Mouse (Mus musculus): ENCODE measurements at regions not wholly inside any gene's neighbourhood (a gene's known extent, or its start where the extent isn't known, plus 50 kb on each side); places are given as distances from the start of the nearest gene placed in this dataset.

DNA sequence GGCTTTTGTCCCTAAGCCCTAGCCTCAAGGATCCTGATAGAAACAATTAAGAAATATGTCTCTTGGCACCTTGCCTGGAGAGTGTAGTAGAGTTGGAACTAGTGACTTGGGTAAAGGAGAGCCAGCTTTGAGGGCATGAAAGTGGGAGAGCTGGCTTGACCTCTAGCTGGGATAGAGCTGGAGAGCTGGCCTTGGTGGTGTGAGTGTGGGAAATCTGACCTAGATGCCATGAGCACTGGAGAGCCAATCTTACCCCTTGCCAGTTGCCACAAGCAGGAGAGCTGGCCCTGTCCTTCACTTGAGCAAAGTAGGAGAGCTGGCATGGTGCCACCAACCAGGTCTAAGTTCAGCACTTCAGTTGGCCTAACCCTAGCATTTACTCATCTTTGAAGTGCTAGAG lies 995.7 kb downstream of the Gsdmc2 start:
- DNase-seq, result peak; percentile 13

DNA sequence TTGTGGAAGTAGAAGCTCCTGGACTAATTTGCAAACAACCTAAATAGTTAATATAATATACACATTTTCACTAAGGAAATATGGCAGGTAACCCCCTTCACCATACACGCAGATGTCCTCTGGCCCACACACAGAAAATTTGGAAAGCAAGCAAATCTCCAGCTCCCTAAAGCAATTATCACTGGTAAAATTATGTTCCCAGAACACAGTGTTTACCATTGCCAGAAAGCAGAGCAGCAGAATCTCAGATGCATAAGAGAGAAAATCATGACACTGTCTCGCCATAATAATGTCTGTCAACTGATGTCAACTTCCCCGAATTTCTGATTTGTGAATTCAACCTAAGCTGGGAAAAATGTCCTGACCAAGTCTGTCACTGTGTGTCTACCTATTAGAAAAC lies 999.1 kb downstream of the Gsdmc2 start:
- no peak for DNase-seq

DNA sequence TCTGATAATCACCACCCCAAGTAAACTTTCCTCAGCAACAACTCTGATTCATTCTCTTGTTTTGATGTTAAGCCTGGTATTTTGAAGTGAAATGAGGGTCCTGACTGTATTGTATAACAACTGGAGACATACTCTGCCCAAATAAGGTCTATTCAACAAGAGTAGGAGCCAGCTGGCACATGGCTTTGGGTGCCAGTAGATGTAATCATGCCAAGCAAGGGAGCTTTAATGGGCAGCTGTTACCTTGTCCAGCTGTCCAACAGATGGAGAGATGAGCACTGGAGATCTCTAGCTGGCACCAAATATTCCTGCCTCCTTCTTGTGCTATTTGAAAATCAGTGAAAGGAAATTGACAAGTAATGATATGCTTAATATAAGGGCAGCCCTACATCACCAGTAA lies 1019.4 kb downstream of the Gsdmc2 start:
- DNase-seq, result no peak

DNA sequence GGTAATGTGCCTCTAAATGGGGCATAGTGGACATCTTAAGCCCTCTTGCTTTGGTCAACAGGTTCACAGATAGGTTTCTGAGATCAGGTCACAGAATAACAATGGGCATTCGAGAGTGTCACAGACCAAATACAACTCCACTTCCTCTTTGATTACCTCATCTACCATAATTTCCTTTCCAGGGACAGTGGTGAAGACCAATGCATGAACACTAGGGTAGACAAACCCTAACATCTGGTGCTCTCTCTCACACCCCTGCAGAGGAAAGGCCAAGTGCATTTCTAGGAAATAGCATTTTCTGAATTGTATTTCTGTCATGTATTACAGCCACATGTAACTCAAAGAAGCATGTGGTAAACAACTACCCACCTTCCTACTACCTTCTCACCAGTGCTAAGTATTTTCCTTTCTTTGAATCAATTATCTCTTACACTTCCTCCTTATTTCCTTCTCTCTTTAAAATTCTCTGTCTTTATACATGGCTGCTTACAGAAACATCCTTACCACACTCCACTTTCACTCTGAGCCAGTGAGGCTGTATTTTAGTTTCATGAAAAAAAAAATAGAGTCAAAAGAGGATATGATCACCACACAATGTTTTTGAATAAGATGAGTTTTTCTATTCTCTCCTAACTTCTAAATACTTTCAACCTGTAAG lies 1021.0 kb downstream of the Gsdmc2 start:
- DNase-seq, result no peak

DNA sequence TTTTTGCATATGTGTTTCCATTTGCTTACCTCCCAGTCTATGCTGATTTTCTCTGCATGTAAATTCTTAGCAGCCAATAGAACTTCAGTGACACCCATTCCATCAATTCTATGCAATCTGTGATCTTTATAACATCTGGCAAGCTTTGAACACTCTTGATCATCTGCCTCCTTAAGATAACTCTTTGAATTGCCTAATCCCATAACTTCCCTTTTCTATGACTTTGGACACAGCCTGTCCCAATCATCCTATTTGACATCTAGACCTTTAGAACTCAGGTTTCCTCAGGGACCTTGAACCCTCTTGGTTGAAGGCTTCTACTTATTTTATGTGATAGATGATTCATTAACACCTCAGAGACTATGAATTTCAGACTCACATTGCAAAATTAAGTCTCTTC lies 1022.7 kb downstream of the Gsdmc2 start:
- DNase-seq, result no peak

DNA sequence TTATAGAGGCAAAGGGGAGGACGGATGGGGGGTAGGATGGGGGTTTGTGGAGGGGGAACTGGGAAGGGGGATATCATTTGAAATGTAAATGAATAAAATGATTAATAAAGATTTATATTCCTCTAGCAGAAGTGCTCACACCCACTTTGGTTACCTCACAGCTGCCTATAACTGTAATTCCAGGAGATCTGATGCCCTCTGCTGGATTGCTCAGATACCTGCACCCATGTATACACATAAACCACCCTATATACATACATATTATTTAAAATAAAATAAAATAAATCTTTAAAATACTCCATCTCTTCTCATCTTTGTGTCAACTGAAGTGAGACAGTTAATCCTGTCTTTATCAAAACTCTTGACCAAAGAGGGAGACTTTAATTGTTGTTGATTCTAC lies 1031.9 kb downstream of the Gsdmc2 start:
- DNase-seq, result no peak

DNA sequence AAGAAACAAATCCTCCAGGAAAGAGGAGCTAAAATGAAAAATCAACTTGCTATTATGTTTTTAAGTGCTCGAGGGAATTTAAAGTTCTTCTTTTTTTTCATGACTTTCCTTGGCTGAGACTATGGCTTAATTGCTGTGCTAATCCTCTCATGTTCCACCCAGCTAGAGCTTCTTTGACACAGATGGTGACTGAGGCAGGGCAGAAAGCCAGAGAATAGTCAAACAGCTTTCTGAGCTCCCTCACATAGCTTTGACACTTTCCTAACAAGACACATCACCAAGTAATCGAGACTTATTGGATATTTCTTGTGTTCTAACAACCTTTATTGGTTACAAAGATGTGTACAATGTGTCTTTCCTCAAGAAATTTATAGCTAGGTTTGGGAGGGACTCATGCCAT lies 1033.0 kb downstream of the Gsdmc2 start:
- no peak for DNase-seq

DNA sequence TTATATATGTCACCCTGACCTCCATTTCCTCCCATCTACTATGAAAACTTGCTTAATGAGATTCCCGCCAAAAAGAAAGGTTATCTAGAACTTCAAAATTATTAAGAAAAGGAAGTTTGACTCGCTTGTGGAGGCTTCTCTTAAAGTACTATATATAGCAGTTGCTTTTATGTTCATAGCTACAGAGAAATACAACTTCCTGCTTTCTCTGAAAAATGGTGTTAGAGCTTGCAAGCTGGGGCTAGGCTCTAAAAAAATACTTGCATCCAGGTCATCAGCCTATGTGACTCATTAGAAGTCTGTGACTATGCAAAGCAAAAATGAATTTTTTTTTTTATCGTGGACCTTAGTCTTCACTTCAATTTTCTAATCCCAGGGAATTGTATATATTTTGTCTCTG lies 1035.7 kb downstream of the Gsdmc2 start:
- no peak for DNase-seq

DNA sequence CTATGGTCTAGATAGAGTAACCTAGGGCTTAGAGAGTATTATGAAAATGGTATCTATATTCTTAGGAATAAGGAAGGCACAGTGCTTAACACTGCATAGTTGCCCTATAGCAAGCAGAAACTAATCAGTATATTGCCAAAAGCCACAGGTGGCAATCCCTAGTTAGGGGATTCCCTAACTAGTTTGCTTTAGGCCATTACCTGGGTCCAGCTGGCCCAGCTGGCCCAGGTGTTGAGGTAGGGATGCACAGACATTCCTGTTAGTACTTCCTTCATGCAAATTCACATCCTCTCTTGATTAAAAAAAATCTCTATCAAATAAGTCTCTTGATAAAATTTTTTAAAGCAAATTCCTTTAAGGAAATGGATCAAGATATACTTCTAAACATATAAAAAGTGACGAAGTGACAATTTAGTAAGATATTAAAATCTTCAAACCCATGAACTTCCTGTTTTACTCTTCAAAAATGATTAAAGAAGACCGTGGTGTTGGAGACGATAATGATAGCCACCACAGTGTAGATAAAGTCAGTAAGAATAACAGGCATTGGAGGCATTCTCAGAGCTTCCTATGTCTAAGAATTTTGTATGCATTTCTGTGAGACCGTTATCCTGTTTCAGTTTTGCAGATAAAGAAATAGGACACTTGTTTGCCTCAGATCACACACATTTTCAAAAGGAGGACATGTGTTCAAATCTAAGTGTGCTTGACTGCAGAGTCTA lies 1036.7 kb downstream of the Gsdmc2 start:
- DNase-seq, result no peak

DNA sequence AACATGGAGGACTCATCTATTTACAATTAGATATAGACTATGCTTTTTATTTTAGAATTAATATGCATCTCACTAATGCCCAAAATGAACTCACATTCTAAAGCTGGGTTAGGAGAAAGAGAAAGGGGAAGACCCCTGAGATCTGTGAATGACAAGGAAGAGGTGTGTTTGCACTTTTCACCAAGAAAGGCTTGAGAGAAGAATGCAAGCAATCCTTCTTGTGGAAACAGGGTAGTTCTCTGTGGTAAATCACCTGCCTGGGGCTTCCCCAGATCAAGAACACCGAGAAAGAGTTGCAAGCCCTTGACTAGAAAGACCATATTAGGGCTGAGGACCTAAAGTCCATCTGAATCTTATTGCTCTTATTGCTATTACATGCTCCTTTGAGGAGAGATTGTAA lies 1037.6 kb downstream of the Gsdmc2 start:
- DNase-seq, result no peak

DNA sequence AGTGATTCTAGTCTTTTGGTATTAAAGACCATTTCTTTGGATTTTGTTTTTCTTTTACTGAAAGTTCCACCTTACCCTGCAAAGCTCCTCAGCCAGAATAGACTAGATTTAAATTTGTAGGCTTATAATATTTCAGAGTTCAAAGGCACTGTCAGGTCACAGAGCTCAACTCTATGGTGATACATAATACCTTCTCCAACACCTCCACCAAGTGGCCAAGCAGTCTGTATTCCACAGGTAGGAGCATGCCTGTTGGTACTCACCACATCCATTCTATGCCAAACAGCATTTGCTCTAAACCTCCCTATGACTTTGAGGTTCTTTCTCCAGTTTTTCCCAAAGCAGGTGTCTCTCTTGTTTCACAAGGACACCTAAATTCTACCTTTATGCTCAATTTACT lies 1042.2 kb downstream of the Gsdmc2 start:
- DNase-seq, result peak; percentile 44

DNA sequence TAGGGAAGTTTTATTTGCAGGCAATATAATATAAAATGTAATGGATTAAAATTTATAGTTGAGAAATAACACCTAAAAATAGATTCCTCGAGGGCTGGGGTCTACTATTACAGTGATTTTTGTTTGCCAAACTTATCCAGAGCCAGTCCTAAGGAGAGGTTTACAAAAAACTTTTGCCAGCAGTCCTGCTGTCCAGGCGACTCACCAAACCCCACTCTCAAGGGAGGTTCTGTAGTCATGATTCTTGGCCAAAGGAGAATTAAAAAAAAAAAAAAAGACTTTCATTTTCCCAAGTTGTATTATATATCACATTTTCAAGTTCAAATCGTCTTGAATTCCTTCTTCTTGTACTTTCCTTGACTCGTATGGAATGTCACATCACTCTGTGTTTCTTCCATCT lies 1046.2 kb downstream of the Gsdmc2 start:
- no peak for DNase-seq

DNA sequence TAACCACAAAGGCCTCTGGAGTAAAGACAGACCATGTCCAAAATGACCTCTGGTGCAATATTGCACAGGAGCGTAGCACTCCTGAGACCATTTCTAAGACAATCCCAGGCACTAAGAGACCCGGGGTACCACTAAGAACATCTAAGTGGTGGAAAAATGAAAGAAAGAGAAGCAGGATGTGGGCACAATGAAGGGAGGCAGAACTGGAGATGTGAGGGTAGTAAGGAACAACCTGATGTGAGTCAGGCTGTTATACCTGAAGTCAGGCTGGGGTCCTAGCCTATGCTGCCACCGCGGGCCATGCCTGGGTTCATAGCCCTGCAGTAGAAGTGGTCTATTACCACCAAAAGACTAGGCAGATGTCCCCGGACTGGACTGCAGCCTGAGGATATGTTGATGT lies 1051.4 kb downstream of the Gsdmc2 start:
- DNase-seq, result no peak

DNA sequence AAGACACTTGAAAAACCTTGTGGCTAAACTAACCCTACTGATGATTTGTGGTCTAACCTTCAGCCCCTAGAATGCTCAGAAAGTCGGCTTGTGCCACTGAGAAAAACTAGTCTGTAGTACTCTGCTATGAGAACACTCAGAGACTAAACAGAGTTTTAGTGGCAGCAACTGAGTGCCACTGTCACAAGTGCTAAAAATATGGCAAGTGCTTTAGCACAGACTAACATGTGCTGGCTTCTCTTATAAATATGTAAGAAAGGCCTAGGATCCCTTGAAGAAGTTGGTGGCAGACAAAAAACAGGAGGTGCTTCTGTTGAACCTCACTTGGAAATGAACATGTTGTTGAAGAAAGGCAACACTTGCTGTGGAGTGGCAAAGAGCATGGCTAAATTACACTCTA lies 1052.9 kb downstream of the Gsdmc2 start:
- no peak for DNase-seq

DNA sequence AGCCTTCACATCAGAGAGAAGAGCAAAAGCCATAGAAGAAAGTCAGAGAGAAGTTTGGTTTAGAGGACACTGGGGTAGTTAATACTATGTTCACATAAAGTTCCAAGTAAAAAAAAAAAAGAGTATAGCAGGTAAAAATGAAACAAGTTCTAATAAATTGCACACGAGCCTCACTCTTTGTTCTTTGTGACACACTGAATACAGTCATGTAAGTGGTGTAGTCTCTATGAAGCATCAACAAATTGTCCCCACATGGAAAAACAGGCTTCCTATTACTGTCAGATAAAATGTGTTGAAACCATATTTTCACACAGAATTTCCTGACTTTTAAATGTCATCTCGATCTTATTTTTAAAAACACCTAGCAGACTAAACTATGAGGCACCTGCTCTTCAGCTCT lies 1057.2 kb downstream of the Gsdmc2 start:
- no peak for DNase-seq

DNA sequence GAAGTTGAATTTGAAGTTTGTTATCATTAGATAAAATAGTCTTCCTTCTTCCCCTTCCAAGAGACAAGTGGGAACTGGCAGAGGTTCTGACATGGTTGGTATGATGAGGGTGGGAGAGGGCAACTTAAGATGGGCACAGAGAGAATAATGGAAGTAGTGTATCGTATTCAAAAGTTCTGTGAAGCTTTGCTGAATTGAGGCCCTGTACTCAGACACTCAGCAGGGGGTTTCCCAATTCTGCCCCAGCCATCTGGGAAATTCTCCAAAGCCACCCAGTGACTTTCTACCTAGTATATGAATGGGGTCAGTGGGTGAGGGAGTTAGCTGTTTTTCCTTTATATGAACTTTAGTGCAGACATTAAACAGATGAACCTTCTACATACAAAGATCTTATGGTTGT lies 1058.7 kb downstream of the Gsdmc2 start:
- no peak for DNase-seq

DNA sequence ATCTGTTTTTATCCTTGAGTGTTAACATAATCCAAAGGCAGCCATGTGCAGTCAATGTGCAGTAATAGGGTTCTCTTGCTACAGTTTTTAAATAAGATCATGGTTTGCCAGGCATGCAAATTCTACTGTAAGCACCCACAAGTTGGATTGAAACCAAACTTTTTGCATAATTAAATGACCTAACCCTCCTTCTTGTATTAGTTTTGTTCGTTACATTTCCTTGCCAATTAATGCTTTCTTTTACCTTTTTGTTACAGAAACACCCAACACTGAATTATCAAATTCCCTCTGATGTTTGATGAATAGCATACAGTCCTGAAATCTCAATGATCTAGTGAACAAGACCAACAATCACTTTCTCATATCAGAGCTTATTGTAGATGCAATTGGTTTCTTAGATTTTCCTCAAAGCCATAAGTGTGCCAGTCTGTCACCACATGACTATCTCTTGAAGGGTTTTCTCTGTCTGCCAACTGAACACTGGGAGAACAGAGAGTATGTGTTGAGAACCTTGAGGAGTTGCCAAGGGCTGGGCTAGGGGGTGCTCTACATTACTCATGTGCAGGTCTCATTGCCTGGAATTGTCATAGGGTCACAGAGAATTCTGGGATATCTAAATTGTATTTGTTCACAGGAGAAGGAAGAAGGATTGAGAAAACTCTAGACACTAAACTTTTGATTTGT lies 1060.4 kb downstream of the Gsdmc2 start:
- no peak for DNase-seq

DNA sequence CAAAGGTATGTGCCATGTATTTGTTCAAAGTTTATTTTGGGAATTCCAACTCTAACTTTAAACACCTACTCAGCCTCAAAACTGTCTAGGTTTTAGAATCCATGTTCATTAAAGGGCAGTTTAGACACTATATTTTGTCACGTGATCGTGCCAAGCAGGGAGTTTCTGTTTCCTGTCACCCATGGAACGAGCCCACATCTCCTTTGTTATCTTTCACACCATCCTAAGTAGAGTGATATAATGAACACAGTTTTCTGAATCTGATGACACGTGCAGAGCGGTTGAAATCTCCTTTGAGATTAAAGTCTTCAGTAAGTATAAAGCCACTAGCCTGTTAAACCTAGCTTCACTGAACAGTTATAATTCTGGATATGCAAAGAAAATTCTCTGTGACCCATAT lies 1066.1 kb downstream of the Gsdmc2 start:
- DNase-seq, result no peak

DNA sequence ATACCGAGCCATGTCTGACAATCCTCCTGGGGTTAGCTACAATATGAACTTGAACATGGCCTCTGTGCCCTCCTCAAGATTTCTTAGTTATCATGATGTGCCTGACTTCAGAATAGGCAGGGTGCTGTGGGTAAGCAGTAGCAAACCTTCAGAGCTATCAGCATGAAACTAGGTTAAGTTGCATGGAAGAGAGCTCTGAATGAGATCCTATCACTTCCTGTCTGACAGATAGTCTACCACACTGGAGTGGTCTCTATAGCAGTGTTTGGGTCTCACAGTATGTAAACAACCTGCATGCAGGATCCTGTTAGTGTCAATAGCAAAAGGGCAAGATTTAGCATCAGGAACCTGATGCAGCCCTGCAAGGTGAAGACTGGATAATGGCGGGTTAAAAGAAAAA lies 1092.3 kb downstream of the Gsdmc2 start:
- no peak for DNase-seq

DNA sequence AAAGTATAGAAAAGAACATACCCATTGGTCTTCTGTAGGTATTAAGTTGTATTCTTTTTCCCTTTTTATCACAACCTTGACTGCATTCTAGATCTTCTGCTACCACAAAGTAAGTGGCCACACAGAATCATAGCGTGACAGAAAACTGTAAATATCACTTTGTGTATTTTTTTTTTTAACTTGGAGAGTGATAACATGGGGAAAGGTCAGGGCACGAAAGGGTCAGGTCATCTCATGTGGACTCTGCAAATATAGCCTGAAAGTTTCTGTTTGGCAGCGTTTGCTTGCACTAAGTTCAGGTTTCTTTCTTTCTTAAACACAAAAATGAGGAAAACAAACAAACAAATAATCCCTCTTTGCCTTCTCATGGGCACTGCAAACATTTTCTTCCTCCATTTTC lies 1101.1 kb downstream of the Gsdmc2 start:
- DNase-seq, result no peak

DNA sequence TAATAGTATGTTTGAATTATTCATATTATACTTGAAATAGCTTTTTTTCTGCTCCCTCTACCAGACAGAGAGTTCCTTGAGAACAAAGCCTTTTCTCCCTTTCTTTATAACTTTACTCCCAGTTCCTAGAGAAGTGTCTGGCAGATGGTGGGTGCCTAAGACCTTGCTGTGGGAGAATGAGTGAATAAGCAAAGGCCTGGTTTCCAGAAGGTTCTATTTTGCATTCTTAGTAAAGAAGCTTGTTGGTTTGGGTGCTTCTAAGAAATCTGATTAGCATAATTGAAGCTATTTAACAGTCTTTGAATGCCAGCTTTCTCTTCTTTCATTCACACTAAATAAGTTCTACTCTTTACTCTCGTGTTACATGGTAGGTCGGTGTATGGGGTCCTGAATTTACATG lies 1104.2 kb downstream of the Gsdmc2 start:
- DNase-seq, result no peak

DNA sequence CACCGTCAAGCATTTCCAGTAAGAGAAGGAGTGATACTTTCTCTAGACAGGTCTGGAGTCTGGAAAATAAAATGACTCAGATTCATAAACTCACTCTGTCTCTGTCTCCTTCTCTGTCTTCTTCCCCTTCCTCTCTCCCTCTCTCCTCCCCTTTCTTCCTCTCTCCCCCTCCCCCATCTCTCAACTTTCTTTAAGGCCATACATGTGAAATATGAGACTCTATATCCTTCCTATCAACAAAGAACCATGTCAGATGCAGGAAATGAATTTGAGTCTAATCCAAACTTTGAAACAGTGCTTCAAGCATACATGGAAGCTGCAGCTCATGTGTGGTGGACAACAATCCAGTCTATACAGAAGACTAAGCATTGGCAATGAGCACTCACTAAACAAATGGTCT lies 1109.6 kb downstream of the Gsdmc2 start:
- DNase-seq, result no peak

DNA sequence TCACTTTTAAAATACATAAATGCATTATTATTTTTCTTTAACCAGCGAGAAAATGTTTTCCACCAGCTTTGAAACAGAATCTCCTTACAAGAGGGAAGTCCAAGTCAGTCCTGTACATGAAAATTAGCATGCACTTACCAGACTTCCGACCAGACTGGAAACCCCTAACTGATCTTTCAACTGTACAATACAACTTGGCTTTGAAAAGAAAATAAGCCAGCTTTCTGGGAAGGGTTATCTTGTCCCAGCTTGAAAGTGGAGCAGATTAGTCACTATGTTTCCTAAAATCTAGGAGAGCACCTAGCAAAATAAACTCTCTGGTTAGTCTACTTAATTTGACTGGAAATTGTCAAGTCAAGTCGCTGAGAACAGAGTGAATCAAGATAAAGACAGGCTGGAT lies 1110.1 kb downstream of the Gsdmc2 start:
- DNase-seq, result no peak

DNA sequence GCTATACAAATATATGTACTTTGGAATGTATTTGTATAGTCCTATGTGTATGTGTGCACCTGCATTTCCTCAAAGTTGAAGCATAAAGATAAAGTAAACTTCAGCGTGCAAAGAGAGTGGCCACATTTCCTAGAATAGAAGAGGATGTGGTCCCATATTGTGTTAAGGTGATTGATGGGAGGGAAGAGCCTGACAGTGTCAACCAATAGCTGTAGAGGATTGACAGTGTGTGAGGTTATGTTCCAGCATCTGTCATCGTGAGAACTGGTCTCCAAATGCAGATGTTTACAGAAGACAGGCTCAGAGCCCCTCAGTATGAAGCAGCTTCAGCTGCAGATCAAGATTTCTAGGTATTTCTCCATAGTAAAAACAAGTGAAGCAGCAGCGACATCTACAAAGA lies 1114.5 kb downstream of the Gsdmc2 start:
- DNase-seq, result no peak

DNA sequence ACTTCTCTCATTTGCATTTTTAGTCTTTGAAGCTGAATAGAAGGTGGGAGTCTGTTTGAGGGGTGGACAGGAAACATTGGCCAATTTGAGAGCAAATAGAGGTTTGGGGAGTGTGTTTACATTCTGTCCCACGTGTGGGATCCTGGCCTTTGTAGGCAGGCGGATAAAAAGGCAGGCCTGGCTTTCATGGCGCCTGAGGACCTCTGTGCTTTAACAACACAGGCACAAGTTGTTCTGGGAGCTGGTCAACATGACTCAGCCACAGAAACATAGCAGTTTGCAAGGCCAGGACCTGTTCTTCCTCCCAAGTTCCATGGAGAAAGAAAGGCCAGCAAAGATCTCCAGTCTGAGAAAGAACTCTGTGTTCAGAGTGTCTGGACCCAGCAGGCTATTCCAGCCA lies 1130.7 kb downstream of the Gsdmc2 start:
- DNase-seq, result no peak
